Mouse (Mus musculus) MEL (cell line): ENCODE results near the gene Mroh2a. TPM values are rescaled to one million over a fixed set of nuclear protein-coding genes. Genes with fewer than 3 reads are reported as not detected.

Source experiments
- DNase-seq: peaks from one replicate; pipeline ENCODE4 v3.0.0; 2011; ENCODE audit warnings: low read depth, low spot score
- H3K27ac ChIP-seq: 2 replicates; pipeline ENCODE4 v1.5.1; 2012; ENCODE audit warnings: low read depth, mild to moderate bottlenecking, control low read depth, low read length, moderate library complexity; ENCODE audit not compliant: control insufficient read depth
- H3K27me3 ChIP-seq, 2 experiments: fragments of 150-350 bp in 1 of 2; sonication (generic) in 1 of 2; 2 replicates each; pipeline ENCODE4 v1.6.1; 2012; ENCODE audit warnings: low read length in 2 of 2, mild to moderate bottlenecking in 2 of 2, improper control_type of control experiment in 1 of 2, moderate library complexity in 1 of 2; ENCODE audit not compliant: insufficient read depth in 2 of 2, control insufficient read depth in 1 of 2
- H3K36me3 ChIP-seq, 2 experiments: 2 replicates each; pipeline ENCODE4 v1.6.1; 2012 to 2014; ENCODE audit warnings: low read length in 2 of 2, improper control_type of control experiment in 1 of 2, inconsistent platforms in 1 of 2, mild to moderate bottlenecking in 1 of 2; ENCODE audit not compliant: insufficient read depth in 2 of 2, control insufficient read depth in 1 of 2
- H3K4me1 ChIP-seq, 2 experiments: fragments of 150-350 bp in 1 of 2; sonication (generic) in 1 of 2; 2 replicates each; pipeline ENCODE4 v1.6.1; 2012; ENCODE audit warnings: low read length in 2 of 2, improper control_type of control experiment in 1 of 2, mild to moderate bottlenecking in 1 of 2; ENCODE audit not compliant: insufficient read depth in 2 of 2, control insufficient read depth in 1 of 2
- H3K4me3 ChIP-seq, 2 experiments: fragments of 150-350 bp in 1 of 2; sonication (generic) in 1 of 2; 2 replicates each; pipeline ENCODE4 v1.5.1; 2012; ENCODE audit warnings: low read depth in 2 of 2, low read length in 2 of 2, mild to moderate bottlenecking in 2 of 2, moderate library complexity in 2 of 2, control low read depth in 1 of 2, improper control_type of control experiment in 1 of 2; ENCODE audit not compliant: control insufficient read depth in 1 of 2, insufficient read depth in 1 of 2
- H3K79me2 ChIP-seq: 2 replicates; pipeline ENCODE4 v1.6.1; 2012; ENCODE audit warnings: mild to moderate bottlenecking, low read length, moderate library complexity; ENCODE audit not compliant: control insufficient read depth, poor library complexity, insufficient read depth
- H3K9ac ChIP-seq: 2 replicates; pipeline ENCODE4 v1.6.1; 2012; ENCODE audit warnings: low read depth, mild to moderate bottlenecking, control low read depth, low read length, moderate library complexity; ENCODE audit not compliant: control insufficient read depth, poor library complexity, severe bottlenecking
- H3K9me3 ChIP-seq: fragments of 150-350 bp; sonication (generic); replicated peaks from 2 replicates; pipeline ENCODE4 v1.6.1; 2012; ENCODE audit warnings: mild to moderate bottlenecking, low read length, improper control_type of control experiment, moderate library complexity; ENCODE audit not compliant: insufficient read depth
- CHD2 ChIP-seq: IDR thresholded peaks from 2 replicates; pipeline ENCODE4 v1.6.1; 2011; ENCODE audit warnings: low read length, improper control_type of control experiment
- CTCF ChIP-seq, 3 experiments: IDR thresholded peaks in 2 of 3; conservative IDR thresholded peaks in 1 of 3; 2 replicates each; pipeline ENCODE4 v1.5.1; 2011 to 2012; ENCODE audit warnings: low read length in 3 of 3, low read depth in 2 of 3, mild to moderate bottlenecking in 2 of 3, improper control_type of control experiment in 1 of 3, inconsistent platforms in 1 of 3, mixed read lengths in 1 of 3, moderate library complexity in 1 of 3; ENCODE audit not compliant: control insufficient read depth in 1 of 3, insufficient read depth in 1 of 3, poor library complexity in 1 of 3, severe bottlenecking in 1 of 3
- E2F4 ChIP-seq: IDR thresholded peaks from 2 replicates; pipeline ENCODE4 v1.6.1; 2011; ENCODE audit warnings: low read depth, low read length, improper control_type of control experiment, borderline replicate concordance
- ETS1 ChIP-seq: IDR thresholded peaks from 2 replicates; pipeline ENCODE4 v1.6.1; 2012; ENCODE audit warnings: low read depth, mild to moderate bottlenecking, inconsistent platforms, low read length, improper control_type of control experiment, moderate library complexity
- MAFK ChIP-seq: IDR thresholded peaks from 2 replicates; pipeline ENCODE4 v1.6.1; 2011; ENCODE audit warnings: low read depth, mild to moderate bottlenecking, low read length, improper control_type of control experiment, borderline replicate concordance
- NELFE ChIP-seq: IDR thresholded peaks from 2 replicates; pipeline ENCODE4 v1.6.1; 2011; ENCODE audit warnings: low read depth, low read length, improper control_type of control experiment
- POLR2A ChIP-seq, 2 experiments: IDR thresholded peaks; 2 replicates each; pipeline ENCODE4 v1.6.1; 2011 to 2012; ENCODE audit warnings: low read length in 2 of 2, mild to moderate bottlenecking in 2 of 2, control low read depth in 1 of 2, improper control_type of control experiment in 1 of 2, low read depth in 1 of 2, moderate library complexity in 1 of 2; ENCODE audit not compliant: control insufficient read depth in 1 of 2, insufficient read depth in 1 of 2, poor library complexity in 1 of 2
- POLR2AphosphoS5 ChIP-seq: IDR thresholded peaks from 2 replicates; pipeline ENCODE4 v1.6.1; 2012; ENCODE audit warnings: low read depth, borderline replicate concordance, mild to moderate bottlenecking, inconsistent platforms, low read length, moderate library complexity, mixed read lengths
- RAD21 ChIP-seq: IDR thresholded peaks from 2 replicates; pipeline ENCODE4 v1.6.1; 2011; ENCODE audit warnings: mild to moderate bottlenecking, low read depth, low read length, improper control_type of control experiment
- SMC3 ChIP-seq: IDR thresholded peaks from 2 replicates; pipeline ENCODE4 v1.6.1; 2011; ENCODE audit warnings: low read depth, low read length, improper control_type of control experiment
- TCF12 ChIP-seq: IDR thresholded peaks from 2 replicates; pipeline ENCODE4 v1.6.1; 2014; ENCODE audit warnings: low read depth, mild to moderate bottlenecking, inconsistent platforms, low read length, improper control_type of control experiment, moderate library complexity
- USF2 ChIP-seq, 2 experiments: IDR thresholded peaks; 2 replicates each; pipeline ENCODE4 v1.6.1; 2011 to 2012; ENCODE audit warnings: improper control_type of control experiment in 2 of 2, low read length in 2 of 2, borderline replicate concordance in 1 of 2, inconsistent platforms in 1 of 2, low read depth in 1 of 2, mild to moderate bottlenecking in 1 of 2; ENCODE audit not compliant: insufficient read depth in 1 of 2
- polyA plus RNA-seq, 2 experiments: library from polyadenylated mRNA; stranded (reverse) in 1 of 2; unstranded in 1 of 2; fragments of >175 nt in 1 of 2; fragments of >200 nt in 1 of 2; gene quantifications; 2 replicates each; pipeline versions ENCODE4 v1.2.1 to v1.2.4; 2012; ENCODE audit warnings: low replicate concordance in 2 of 2, low read depth in 1 of 2; ENCODE audit not compliant: insufficient read length in 2 of 2, insufficient read depth in 1 of 2, missing spikeins in 1 of 2
- total RNA-seq: library from RNA; depleted of rRNA; stranded (reverse); fragments of 300-350 nt; gene quantifications from 2 replicates; pipeline ENCODE4 v1.2.3, GENCODE M21; 2012

Gene Mroh2a
- total and polyA plus RNA-seq, 3 experiments: 0.27 to 2.5 TPM; not detected in 1

GRCm38 (mm10) chr1:88283376-88284227 is 56.8 kb downstream of the Mroh2a start:
- Histone ChIP-seq H3K79me2 (no peaks in the 10 kb centered on the region), H3K4me3 (no peak overlapping the region), H3K27ac (no peak overlapping the region), H3K4me1 (no peaks in the 10 kb centered on the region), H3K27me3 (no peaks in the 10 kb centered on the region), H3K9me3 (no peaks in the 10 kb centered on the region), H3K9ac (no peak overlapping the region), H3K36me3 (no peaks in the 10 kb centered on the region; a peak in 1 of 4 replicates)
- TF ChIP-seq CHD2 (no peak), TCF12 (no peak), E2F4 (no peak), POLR2A (IDR thresholded peaks at IDR 0.05; ENCODE audit: control insufficient read depth in 1 of 2, insufficient read depth in 1 of 2, low read depth in 1 of 2, low read length in 2 of 2, poor library complexity in 1 of 2) (no peak), USF2 (IDR thresholded peaks at IDR 0.05; ENCODE audit: borderline replicate concordance in 1 of 2, insufficient read depth in 1 of 2, low read depth in 1 of 2, low read length in 2 of 2) (no peak), MAFK (no peak)
- no peak for DNase-seq

DNA sequence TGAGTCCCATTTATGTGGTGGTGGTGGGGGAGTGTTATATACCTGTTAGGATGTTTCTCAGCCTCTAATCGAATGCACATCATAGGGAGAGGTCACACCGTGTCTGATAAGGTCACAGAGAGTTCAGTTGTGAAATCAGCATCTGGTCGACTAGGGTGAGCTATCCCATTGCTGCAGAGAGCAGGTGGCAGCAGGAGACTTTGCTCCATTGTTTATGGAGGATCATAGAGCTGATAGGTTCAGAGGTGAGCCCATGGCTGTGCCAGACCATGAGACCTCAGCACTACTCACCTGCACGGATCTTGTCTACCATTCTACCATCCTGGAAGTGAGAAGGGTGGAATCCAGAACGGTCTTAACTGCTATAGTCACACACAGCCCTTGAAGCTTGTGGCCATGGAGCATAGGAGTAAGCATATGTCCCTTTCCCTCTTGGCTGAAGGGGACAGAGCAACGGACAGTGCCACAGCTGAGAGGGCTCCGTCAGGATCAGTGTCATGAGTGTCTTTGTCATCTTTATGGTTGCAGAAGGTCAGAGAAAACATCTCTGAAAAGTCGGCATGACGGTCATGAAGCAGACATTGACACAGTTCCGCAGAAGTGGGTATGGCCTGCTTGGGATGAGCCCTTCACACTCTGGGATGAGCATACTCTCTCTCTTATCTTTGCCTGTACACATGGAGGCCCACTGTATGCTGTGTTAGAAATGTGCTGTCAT is 57.6 kb downstream of the Mroh2a start:
- TF ChIP-seq POLR2AphosphoS5: no peak
- 0 out of 2 replicates have a peak, but pooled peaks have one; percentile 25 for TF ChIP-seq NELFE
- TF ChIP-seq, all 39 proteins: peak for 1
- no peaks in the 10 kb centered on the region for H3K36me3 ChIP-seq
- no peaks in the 10 kb centered on the region for H3K27me3 ChIP-seq
- no peaks in the 10 kb centered on the region for H3K9me3 ChIP-seq
- H3K4me3 ChIP-seq: no peak overlapping the region
- no peaks in the 10 kb centered on the region for H3K79me2 ChIP-seq
- H3K27ac ChIP-seq: no peak overlapping the region
- H3K9ac ChIP-seq: no peak overlapping the region
- no peak for DNase-seq
- H3K4me1 ChIP-seq: no peaks in the 10 kb centered on the region

- no peak overlapping the region for H3K9ac ChIP-seq
- peak; percentile 20 for TF ChIP-seq RAD21
- peak; percentile 39 for TF ChIP-seq SMC3
- no peak for TF ChIP-seq ETS1
- TF ChIP-seq CTCF (IDR thresholded peaks at IDR 0.05 in 2 of 3, conservative IDR thresholded peaks at IDR 0.05 in 1 of 3; ENCODE audit: control insufficient read depth in 1 of 3, insufficient read depth in 1 of 3, low read depth in 2 of 3, low read length in 3 of 3, poor library complexity in 1 of 3, severe bottlenecking in 1 of 3): peak; percentile 71 to 81 (median 75)
- DNase-seq: peak; percentile 68
- no peaks in the 10 kb centered on the region for H3K9me3 ChIP-seq
- no peaks in the 10 kb centered on the region for H3K27me3 ChIP-seq
- no peaks in the 10 kb centered on the region for H3K79me2 ChIP-seq
- H3K36me3 ChIP-seq: no peaks in the 10 kb centered on the region
- H3K4me3 ChIP-seq: no peak overlapping the region
- H3K27ac ChIP-seq: no peak overlapping the region
- H3K4me1 ChIP-seq: no peaks in the 10 kb centered on the region
Observed at GRCm38 (mm10) chr1:88284946-88285320, 58.1 kb downstream of the Mroh2a start.
